Mouse (Mus musculus) MEL (cell line): Measurements from ENCODE around the gene Fabp7. TPM values are rescaled to one million over a fixed set of nuclear protein-coding genes. Genes with fewer than 3 reads are reported as not detected.

Experiments
- DNase-seq: peaks from one replicate; pipeline ENCODE4 v3.0.0; 2011; ENCODE audit warnings: low read depth, low spot score
- H3K27ac ChIP-seq: 2 replicates; pipeline ENCODE4 v1.5.1; 2012; ENCODE audit warnings: low read depth, mild to moderate bottlenecking, control low read depth, low read length, moderate library complexity; ENCODE audit not compliant: control insufficient read depth
- H3K27me3 ChIP-seq, 2 experiments: fragments of 150-350 bp in 1 of 2; sonication (generic) in 1 of 2; 2 replicates each; pipeline ENCODE4 v1.6.1; 2012; ENCODE audit warnings: low read length in 2 of 2, mild to moderate bottlenecking in 2 of 2, improper control_type of control experiment in 1 of 2, moderate library complexity in 1 of 2; ENCODE audit not compliant: insufficient read depth in 2 of 2, control insufficient read depth in 1 of 2
- H3K36me3 ChIP-seq, 2 experiments: 2 replicates each; pipeline ENCODE4 v1.6.1; 2012 to 2014; ENCODE audit warnings: low read length in 2 of 2, improper control_type of control experiment in 1 of 2, inconsistent platforms in 1 of 2, mild to moderate bottlenecking in 1 of 2; ENCODE audit not compliant: insufficient read depth in 2 of 2, control insufficient read depth in 1 of 2
- H3K4me1 ChIP-seq, 2 experiments: fragments of 150-350 bp in 1 of 2; sonication (generic) in 1 of 2; 2 replicates each; pipeline ENCODE4 v1.6.1; 2012; ENCODE audit warnings: low read length in 2 of 2, improper control_type of control experiment in 1 of 2, mild to moderate bottlenecking in 1 of 2; ENCODE audit not compliant: insufficient read depth in 2 of 2, control insufficient read depth in 1 of 2
- H3K4me3 ChIP-seq, 2 experiments: fragments of 150-350 bp in 1 of 2; sonication (generic) in 1 of 2; 2 replicates each; pipeline ENCODE4 v1.5.1; 2012; ENCODE audit warnings: low read depth in 2 of 2, low read length in 2 of 2, mild to moderate bottlenecking in 2 of 2, moderate library complexity in 2 of 2, control low read depth in 1 of 2, improper control_type of control experiment in 1 of 2; ENCODE audit not compliant: control insufficient read depth in 1 of 2, insufficient read depth in 1 of 2
- H3K79me2 ChIP-seq: 2 replicates; pipeline ENCODE4 v1.6.1; 2012; ENCODE audit warnings: mild to moderate bottlenecking, low read length, moderate library complexity; ENCODE audit not compliant: control insufficient read depth, poor library complexity, insufficient read depth
- H3K9ac ChIP-seq: 2 replicates; pipeline ENCODE4 v1.6.1; 2012; ENCODE audit warnings: low read depth, mild to moderate bottlenecking, control low read depth, low read length, moderate library complexity; ENCODE audit not compliant: control insufficient read depth, poor library complexity, severe bottlenecking
- H3K9me3 ChIP-seq: fragments of 150-350 bp; sonication (generic); replicated peaks from 2 replicates; pipeline ENCODE4 v1.6.1; 2012; ENCODE audit warnings: mild to moderate bottlenecking, low read length, improper control_type of control experiment, moderate library complexity; ENCODE audit not compliant: insufficient read depth
- BHLHE40 ChIP-seq: IDR thresholded peaks from 2 replicates; pipeline ENCODE4 v1.6.1; 2012; ENCODE audit warnings: low read depth, mild to moderate bottlenecking, inconsistent platforms, low read length, improper control_type of control experiment, borderline replicate concordance
- CHD1 ChIP-seq: IDR thresholded peaks from 2 replicates; pipeline ENCODE4 v1.6.1; 2012; ENCODE audit warnings: low read depth, mild to moderate bottlenecking, inconsistent platforms, low read length, improper control_type of control experiment
- CTCF ChIP-seq, 3 experiments: IDR thresholded peaks in 2 of 3; conservative IDR thresholded peaks in 1 of 3; 2 replicates each; pipeline ENCODE4 v1.5.1; 2011 to 2012; ENCODE audit warnings: low read length in 3 of 3, low read depth in 2 of 3, mild to moderate bottlenecking in 2 of 3, improper control_type of control experiment in 1 of 3, inconsistent platforms in 1 of 3, mixed read lengths in 1 of 3, moderate library complexity in 1 of 3; ENCODE audit not compliant: control insufficient read depth in 1 of 3, insufficient read depth in 1 of 3, poor library complexity in 1 of 3, severe bottlenecking in 1 of 3
- EP300 ChIP-seq, 2 experiments: IDR thresholded peaks; 2 replicates each; pipeline ENCODE4 v1.6.1; 2011; ENCODE audit warnings: improper control_type of control experiment in 2 of 2, low read length in 2 of 2, low read depth in 1 of 2, mild to moderate bottlenecking in 1 of 2
- GATA1 ChIP-seq: IDR thresholded peaks from 2 replicates; pipeline ENCODE4 v1.6.1; 2011; ENCODE audit warnings: low read depth, low read length, improper control_type of control experiment
- MXI1 ChIP-seq: IDR thresholded peaks from 2 replicates; pipeline ENCODE4 v1.6.1; 2011; ENCODE audit warnings: mild to moderate bottlenecking, low read depth, low read length, improper control_type of control experiment
- MYC ChIP-seq: IDR thresholded peaks from 2 replicates; pipeline ENCODE4 v1.6.1; 2011; ENCODE audit warnings: low read depth, mild to moderate bottlenecking, low read length, improper control_type of control experiment, moderate library complexity
- NRF1 ChIP-seq: IDR thresholded peaks from 2 replicates; pipeline ENCODE4 v1.6.1; 2014; ENCODE audit warnings: low read depth, mild to moderate bottlenecking, inconsistent platforms, low read length, improper control_type of control experiment, moderate library complexity; ENCODE audit not compliant: poor library complexity, insufficient read depth, severe bottlenecking
- RCOR1 ChIP-seq: IDR thresholded peaks from 2 replicates; pipeline ENCODE4 v1.6.1; 2012; ENCODE audit warnings: low read depth, mild to moderate bottlenecking, inconsistent platforms, low read length, improper control_type of control experiment
- SMC3 ChIP-seq: IDR thresholded peaks from 2 replicates; pipeline ENCODE4 v1.6.1; 2011; ENCODE audit warnings: low read depth, low read length, improper control_type of control experiment
- USF1 ChIP-seq: IDR thresholded peaks from 2 replicates; pipeline ENCODE4 v1.6.1; 2014; ENCODE audit warnings: low read depth, mild to moderate bottlenecking, inconsistent platforms, low read length, improper control_type of control experiment, moderate library complexity
- ZC3H11A ChIP-seq: IDR thresholded peaks from 2 replicates; pipeline ENCODE4 v1.6.1; 2012; ENCODE audit warnings: low read depth, mild to moderate bottlenecking, inconsistent platforms, low read length, improper control_type of control experiment
- ZKSCAN1 ChIP-seq: IDR thresholded peaks from 2 replicates; pipeline ENCODE4 v1.6.1; 2012; ENCODE audit warnings: low read depth, mild to moderate bottlenecking, inconsistent platforms, low read length, improper control_type of control experiment, moderate library complexity
- ZMIZ1 ChIP-seq: IDR thresholded peaks from 2 replicates; pipeline ENCODE4 v1.6.1; 2012; ENCODE audit warnings: low read depth, mild to moderate bottlenecking, inconsistent platforms, low read length, improper control_type of control experiment, moderate library complexity
- polyA plus RNA-seq, 2 experiments: library from polyadenylated mRNA; stranded (reverse) in 1 of 2; unstranded in 1 of 2; fragments of >175 nt in 1 of 2; fragments of >200 nt in 1 of 2; gene quantifications; 2 replicates each; pipeline versions ENCODE4 v1.2.1 to v1.2.4; 2012; ENCODE audit warnings: low replicate concordance in 2 of 2, low read depth in 1 of 2; ENCODE audit not compliant: insufficient read length in 2 of 2, insufficient read depth in 1 of 2, missing spikeins in 1 of 2
- total RNA-seq: library from RNA; depleted of rRNA; stranded (reverse); fragments of 300-350 nt; gene quantifications from 2 replicates; pipeline ENCODE4 v1.2.3, GENCODE M21; 2012

Fabp7 gene
- total and polyA plus RNA-seq, 3 experiments: 4.1 to 26.4 TPM; not detected in 1

DNA sequence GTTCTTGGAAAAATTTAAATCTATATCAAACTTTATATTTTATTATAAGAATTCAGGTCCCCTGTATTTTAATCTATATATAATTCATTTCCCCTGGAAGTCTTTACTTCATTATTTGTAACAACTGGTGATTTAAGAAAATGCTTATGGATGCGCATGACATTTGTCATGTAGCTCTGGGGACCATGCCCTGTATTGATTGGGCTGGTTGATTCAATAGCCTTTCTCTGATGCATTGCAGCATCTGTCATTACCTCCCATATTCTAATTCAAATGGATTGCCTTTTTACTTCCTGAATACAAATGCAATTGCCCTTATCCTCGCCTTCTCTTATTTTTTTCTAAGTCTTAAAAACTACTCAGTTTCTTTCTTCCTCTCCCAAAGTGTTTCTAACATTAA, 29.6 kb downstream of the Fabp7 start:
- Histone ChIP-seq H3K36me3 (no peaks in the 10 kb centered on the region; a peak in 1 of 4 replicates), H3K27ac (no peak overlapping the region), H3K4me3 (no peak overlapping the region), H3K79me2 (no peaks in the 10 kb centered on the region), H3K9ac (no peak overlapping the region), H3K4me1 (peaks cover 0 to 2% of the 10 kb centered on the region in 2 experiments; a peak in 1 of 4 replicates)
- DNase-seq: no peak
- TF ChIP-seq MXI1 (no peak), CTCF (IDR thresholded peaks at IDR 0.05 in 2 of 3, conservative IDR thresholded peaks at IDR 0.05 in 1 of 3; ENCODE audit: control insufficient read depth in 1 of 3, insufficient read depth in 1 of 3, low read depth in 2 of 3, low read length in 3 of 3, poor library complexity in 1 of 3, severe bottlenecking in 1 of 3) (no peak), ZMIZ1 (no peak), MYC (no peak), SMC3 (no peak), CHD1 (no peak), GATA1 (no peak), ZKSCAN1 (no peak), USF1 (no peak), ZC3H11A (no peak)
- TF ChIP-seq, all 39 proteins: peak for 0
- Histone ChIP-seq H3K27me3 (no peaks in the 10 kb centered on the region), H3K9me3 (no peaks in the 10 kb centered on the region)

DNA sequence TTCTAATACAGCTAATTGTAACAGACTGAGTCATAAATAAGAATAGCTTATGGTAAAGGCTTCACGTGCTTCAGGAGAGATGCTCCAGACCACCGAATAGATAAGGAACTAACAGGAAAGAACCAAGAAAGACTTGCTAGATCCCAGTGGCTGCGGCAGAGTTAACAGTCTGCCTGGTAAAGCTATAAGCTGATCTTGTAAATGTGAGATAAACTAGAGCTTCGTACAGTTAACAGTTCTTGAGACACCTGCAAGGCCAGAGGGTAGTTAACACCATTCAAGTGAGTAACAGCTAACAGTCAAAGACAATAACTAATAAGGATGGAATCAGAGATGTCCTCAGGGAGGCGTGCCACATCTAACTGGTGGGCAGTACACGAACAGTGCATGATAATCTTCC, 31.2 kb downstream of the Fabp7 start:
- Histone ChIP-seq H3K9ac (no peak overlapping the region), H3K9me3 (no peaks in the 10 kb centered on the region), H3K79me2 (no peaks in the 10 kb centered on the region), H3K36me3 (no peaks in the 10 kb centered on the region; a peak in 1 of 4 replicates), H3K4me1 (peaks cover 0 to 2% of the 10 kb centered on the region in 2 experiments; a peak in 1 of 4 replicates), H3K27ac (no peak overlapping the region)
- peak; percentile 6 for DNase-seq
- TF ChIP-seq EP300 (IDR thresholded peaks at IDR 0.05; ENCODE audit: low read depth in 1 of 2, low read length in 2 of 2) (peak in 1 of 2 experiments; percentile 19; a peak in 1 of 4 replicates), USF1 (0 out of 2 replicates have a peak, but pooled peaks have one; percentile 1), GATA1 (no peak), BHLHE40 (peak; percentile 74; the same call in 1 of the 2 replicates), RCOR1 (no peak)
- TF ChIP-seq, all 39 proteins: peak for 3
- H3K27me3 ChIP-seq: no peaks in the 10 kb centered on the region
- no peak overlapping the region for H3K4me3 ChIP-seq

DNA sequence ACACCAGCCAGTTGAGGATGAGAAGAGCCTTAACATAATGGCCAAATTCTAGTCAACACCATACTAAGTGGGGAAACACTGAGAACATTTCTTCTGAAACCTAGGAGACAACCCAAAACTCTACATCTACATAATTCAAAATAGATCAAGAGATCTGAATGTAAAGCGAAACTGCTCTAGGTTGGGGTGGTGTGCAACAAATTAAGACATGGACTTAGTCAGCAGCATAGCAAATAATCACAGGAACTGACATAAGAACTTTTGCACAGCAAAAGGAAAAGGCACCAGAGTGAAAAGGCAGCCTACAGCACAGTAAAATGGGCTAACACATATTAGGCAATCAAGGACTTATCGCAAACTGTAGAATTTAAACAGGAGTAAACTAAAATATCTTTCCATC, 34.5 kb downstream of the Fabp7 start:
- DNase-seq: no peak

More for the DNA sequence above, 34.5 kb downstream of the Fabp7 start:
- Histone ChIP-seq H3K27me3 (no peaks in the 10 kb centered on the region; a peak in 1 of 4 replicates), H3K9ac (no peak overlapping the region), H3K4me1 (peaks cover 0 to 2% of the 10 kb centered on the region in 2 experiments; a peak in 1 of 4 replicates), H3K4me3 (no peak overlapping the region), H3K9me3 (no peaks in the 10 kb centered on the region), H3K36me3 (no peaks in the 10 kb centered on the region; a peak in 1 of 4 replicates), H3K79me2 (no peaks in the 10 kb centered on the region), H3K27ac (no peak overlapping the region)
- no peak for TF ChIP-seq CHD1
- no peak for TF ChIP-seq GATA1
- TF ChIP-seq ZKSCAN1: no peak
- no peak for TF ChIP-seq NRF1
